Mouse (Mus musculus) cerebellum, adult 9-10 months (tissue): ENCODE measurements around the gene Mprip.
"Not testable (repeated sequence)": the region's sequence is repeated elsewhere in the genome, so short reads cannot be mapped to it uniquely, and the experiment has no call there.

Source experiments
- DNase-seq: peaks from one replicate; pipeline ENCODE4 v3.0.0; 2022

Mprip gene

DNA sequence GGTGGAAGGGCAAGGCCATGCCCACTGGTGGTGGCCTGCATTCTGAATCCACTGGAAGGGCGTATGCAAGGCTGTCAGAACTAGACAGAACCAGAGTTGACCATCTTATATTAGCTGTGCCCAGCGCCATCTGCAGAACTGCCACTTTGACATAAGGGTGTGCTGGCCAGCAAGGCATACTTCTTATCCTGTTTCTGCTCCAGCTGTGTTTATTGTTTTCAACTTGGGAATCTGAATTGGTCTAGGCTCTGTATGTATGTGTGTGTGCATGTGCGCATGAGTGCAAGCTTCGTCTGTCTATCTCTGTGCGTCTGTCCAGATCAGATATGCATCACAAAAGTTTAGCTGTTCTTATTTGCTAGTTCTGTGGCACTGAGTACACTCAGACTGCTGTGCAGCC is 58.1 kb downstream of the Mprip start:
- DNase-seq, result no peak

DNA sequence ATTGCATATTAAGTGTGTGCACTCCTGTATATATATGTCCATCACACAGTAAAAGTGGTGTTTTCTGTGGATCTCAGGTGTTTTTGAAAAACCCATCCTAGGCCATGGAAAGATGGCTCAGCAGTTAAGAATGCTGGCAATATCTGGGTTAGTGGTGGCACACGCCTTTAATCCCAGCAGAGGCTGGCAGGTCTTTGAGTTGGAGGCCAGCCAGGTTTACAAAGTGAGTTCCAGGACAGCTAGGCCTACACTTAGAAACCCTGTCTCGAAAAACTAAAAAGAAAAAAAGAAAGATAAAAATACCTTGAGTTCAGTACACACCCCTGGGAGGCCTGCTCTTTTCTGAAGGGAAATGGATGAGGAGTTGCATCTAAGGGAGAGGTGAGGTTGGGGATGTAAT is 60.3 kb downstream of the Mprip start:
- DNase-seq, result peak; percentile 57

DNA sequence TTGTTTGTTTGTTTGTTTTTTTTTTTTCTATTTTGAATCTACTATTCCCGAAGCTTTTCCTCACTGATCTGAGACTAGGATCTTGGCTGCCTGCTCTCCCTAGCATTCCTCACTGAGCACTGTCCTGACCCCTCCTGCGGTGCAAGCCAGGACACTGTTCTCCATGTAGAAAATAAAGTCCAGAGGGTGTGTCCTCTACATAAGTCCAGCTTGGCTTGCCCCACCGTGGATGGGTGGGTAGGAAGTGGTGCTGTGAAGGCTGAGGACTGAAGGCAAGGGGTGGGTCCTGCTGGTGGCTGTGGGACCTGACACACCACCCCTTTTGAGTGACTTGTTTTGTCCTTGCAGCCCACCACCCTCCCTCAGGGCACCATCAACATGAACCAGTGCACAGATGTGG is 66.1 kb downstream of the Mprip start:
- DNase-seq, result no peak

DNA sequence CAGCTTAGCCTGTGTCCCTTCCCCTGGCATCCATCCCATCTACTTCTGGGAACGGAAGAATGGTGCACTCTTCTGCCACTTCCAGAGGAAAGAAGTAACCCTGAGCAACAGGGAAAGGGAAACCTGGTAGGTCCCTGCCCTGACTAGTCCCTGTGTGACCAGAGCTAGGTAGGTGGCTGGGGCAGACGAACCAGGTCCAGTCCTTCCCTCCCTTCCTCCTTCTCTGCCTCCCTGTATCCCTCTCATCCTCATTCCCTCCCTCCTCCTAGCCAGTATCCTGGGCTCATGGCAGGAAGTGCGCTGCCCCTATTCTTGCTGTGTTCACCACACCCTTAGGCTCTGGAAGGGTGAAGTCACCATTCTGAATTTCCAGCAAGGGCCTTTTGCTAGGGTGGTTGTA is 70.7 kb downstream of the Mprip start:
- no peak for DNase-seq

DNA sequence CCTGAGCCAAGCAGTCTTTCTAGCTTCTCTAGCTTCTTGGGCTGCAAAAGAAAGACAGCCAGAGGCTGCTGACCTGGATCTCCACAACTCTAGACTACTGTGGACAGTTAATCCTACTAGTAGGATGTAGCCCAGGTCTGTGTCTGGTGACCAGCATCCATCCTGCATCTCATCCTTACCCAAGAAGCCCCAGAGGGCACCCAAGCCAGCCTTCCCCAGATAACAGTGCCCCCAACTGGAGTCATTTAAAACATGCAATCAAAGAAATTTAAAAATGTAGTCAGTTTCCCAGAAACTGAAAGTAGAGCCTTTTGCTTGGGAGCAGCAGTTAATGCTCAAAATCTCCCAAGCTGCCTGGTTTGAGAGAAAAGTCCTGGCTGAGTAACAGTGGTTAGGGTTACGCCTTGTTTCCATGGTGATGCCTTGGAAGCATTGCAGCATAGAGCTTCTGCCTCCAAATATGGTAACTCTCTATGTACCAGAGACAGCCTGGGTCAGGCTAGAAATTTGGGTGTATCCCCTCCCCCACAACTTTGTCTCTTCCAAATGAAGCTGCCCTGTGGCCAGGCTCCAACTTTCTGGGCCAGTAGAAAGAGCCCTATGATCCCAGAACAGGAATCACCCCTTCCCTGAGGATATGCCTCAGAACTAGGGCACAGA is 71.4 kb downstream of the Mprip start:
- DNase-seq, result peak; percentile 50

DNA sequence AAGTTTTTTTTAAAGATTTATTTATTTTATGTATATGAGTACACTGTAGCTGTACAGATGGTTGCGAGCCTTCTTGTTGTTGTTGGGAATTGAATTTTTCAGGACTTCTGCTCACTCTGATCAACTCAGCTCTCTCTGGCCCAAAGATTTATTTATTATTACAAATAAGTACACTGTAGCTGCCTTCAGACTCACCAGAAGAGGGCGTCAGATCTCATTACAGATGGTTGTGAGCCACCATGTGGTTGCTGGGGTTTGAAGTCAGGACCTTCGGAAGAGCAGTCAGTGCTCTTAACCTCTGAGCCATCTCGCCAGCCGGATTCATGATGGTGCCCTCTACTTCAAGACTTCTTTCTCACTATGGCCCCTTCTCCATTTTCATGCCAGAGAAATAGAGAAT is 72.5 kb downstream of the Mprip start:
- DNase-seq, result not testable (repeated sequence)

DNA sequence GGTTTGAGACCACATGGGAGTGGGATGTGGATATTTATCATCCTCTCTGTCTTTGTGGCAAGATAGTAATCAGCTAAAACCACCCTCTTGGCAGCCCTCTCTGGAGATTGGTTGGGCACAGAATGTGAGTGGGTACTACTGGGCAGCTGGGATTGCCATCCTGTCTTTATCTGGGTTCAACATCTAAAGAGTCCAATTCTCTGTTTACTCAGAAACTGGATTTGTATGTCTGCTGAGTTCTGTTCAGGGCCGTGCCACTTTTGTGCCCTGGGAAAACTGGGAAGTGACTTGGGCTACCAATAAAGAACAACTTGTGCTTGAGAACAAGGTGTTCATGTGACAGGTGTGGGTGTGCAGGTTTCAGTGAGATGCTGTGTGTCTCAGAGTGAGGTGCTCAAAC is 73.2 kb downstream of the Mprip start:
- DNase-seq, result no peak

DNA sequence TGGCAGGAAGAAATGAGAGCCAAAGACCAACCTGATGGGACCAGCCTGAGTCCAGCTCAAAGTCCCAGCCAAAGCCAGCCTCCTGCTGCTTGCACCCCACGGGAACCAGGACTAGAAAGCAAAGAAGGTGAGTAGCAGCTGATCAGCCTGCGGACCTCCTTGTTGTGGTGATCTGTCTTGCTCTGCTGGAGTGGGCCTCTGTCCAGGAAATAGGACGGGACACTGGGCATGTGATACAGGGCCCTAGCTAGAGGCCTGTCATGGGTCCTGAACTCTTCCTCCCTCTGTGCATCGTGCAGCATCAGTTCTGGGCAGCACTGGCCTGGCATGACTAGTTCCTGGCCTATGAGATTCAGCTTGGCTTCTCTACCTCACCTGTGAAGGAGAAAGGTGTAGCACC is 74.8 kb downstream of the Mprip start:
- DNase-seq, result not testable (repeated sequence)

DNA sequence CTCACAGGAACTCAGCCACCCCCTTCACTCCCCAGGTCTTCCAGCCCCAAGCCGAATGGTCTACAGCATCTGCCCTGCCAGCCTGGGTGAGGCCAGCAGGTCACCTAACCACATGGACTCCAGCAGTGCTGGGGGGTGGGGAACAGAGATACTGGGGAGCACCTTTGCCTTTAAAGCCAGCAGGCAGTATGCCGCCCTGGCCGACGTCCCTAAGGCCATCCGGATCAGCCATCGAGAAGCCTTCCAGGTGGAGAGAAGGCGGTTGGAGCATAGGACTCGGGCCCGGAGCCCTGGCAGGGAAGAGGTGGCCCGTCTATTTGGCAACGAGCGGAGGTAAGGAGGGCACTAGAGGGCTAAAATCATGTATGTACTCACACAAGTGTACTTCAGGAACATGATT is 76.1 kb downstream of the Mprip start:
- DNase-seq, result peak; percentile 64

DNA sequence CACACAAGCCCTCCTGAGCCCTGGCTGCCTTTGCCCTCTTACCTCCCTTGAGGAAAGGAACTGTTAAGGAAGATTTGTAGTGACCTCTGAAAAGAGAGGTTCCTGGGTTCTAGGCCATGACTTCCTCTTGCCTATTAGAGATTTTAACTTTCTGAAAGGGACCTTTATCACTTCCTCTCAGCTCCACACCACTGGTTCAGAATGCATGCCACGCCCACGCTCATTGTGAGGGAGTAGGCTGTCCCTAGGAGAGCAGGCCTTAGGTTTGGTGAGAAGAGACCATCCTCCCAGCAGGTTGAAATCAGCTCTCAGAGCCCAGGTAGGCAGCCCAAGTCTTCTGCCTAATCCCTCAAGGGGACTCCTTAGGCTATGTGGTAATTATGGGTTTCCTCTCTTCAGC is 78.9 kb downstream of the Mprip start:
- DNase-seq, result no peak

DNA sequence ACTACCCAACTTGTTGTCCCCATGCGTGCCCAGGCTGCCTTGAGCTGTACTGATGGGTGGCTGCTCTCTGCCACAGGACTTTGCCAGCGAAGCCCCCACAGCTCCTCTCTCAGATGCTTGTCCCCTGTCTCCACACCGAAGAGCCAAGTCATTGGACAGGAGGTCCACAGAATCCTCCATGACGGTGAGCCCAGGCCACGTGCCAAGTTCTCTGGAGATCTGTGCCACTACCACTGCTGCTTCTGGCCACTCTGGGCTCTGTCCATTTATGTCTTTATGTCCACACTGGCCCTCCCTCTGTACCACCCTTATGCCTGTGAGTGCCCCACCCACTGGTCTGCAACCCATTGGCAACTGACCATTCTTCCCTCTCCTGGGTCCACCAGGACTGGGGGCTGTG is 80.8 kb downstream of the Mprip start:
- DNase-seq, result no peak

DNA sequence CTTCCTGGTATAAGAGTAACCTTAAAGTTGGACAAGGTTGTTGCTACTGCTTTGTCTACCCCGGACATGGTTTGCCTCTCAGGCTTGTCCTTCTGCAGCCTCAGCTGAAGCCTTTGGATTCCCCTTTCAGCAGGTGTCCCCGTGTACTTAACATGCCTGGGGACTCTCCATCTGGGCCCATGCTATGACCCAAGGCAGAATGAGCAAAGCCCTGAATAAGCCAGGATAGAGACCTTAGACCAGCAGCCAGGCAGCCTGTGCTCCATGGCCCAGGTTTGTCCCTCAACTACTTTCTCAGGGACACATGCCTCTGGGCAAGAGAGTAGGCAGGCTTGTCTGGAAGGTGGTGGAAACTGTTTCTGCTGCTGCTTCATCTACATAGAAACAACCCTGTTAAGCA is 82.2 kb downstream of the Mprip start:
- DNase-seq, result peak; percentile 44

DNA sequence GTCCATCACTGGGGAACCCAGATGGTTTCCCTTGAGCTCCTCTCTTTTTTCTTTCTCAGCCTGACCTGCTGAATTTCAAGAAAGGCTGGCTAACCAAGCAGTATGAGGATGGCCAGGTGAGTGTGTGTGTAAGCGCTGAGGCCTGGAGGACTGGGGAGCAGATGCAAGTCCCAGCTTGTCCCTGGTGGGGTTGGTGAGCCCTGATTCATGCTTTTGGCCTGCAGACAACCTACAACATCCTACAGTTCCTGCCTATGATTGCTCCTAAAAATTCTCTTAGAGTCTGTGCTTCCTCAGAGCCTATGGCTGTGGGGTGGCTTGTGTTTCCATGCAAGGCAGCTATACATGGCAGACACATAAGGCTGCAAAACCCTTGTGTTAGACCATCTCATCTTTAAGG is 82.6 kb downstream of the Mprip start:
- no peak for DNase-seq

DNA sequence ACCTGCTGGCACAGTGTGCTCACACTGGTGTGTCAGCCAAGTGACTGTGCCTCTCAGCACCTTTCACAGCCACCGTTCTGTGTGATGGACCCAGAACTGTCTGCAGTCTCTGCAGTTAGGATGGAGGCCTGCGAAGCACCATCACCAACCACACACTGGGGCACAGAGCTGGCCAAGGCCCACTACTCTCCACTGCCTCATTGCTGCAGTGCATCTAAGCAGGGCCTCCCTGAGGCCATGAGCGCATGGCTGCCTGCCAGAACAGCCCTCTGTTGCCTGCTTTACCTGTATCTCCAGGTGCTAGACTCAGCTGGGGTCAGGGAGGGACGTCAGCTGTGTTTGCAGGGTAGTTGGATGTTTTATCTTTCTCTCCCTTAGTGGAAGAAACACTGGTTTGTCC is 83.3 kb downstream of the Mprip start:
- no peak for DNase-seq

DNA sequence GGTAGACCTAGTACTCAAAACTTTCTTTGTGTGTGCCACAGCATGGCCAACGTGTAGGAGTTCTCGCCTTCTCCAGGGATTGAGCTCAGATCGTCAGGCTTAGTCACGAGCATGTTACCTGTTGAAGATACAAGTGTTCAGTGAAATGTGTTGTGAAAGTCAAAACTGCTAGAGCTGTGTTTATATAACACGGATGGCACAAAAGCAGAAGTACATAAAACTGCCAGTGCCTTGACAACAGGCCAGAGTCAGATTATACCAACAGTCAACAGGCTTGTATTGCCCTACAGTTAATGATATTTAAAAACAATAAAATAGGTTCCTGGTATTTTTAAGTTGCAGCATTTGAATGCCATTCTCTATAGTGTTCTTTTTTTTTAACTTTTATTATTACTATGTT is 84.7 kb downstream of the Mprip start:
- DNase-seq, result no peak

DNA sequence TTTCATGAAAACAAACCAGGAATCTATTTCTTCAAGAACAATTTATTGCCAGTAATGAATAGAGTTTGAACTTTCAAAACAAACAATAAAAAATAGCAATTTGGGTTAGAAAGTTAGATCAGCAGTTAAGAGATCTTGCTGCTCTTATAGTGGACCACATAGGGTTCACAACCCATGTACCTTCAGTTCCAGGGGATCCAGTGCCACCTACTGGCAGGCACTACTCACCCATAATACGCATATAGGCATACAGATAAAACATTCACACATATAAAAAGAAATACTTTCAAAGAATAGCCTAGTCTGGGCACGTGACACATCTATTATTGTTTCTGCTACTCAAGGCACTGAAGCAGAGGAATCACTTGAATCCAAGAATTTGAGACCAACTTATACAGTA is 85.5 kb downstream of the Mprip start:
- peak; percentile 50 for DNase-seq

DNA sequence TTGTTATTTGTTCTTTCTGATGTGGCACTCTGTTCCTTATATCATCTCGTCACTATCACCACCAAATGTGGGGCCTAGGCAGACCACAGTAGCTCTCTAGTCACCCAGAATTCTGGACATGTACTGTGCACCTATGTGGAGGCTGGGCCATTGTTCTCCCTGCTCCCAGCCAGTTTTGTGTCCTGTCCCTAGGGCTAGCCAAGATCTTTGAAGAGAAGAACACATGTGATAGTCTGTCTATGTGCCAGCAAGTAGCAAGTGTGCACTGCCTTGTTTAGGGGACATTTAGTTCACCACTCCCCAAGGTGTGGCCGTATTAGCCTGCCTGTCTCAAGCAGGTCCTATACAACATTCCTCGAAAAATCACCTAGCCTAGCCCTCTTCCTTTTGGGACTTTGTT is 87.9 kb downstream of the Mprip start:
- no peak for DNase-seq

DNA sequence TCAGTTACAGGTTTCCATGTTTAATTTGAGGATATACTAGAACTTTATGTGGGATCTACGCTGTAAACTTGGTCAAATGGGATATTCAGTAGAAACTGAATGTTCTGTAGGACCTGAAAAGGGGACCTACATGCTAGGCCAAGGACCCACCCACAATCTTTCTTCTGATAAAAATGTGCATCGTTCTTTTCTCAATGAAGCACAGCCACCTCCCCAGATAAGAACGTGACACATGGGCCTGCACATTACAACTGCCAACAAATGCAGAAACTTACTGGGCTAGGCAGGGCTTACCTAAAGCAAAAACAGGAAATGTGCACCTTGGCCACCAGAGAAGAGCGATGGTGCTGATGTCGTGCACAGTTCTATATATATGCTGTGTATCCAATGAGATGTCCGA is 93.4 kb downstream of the Mprip start:
- no peak for DNase-seq

DNA sequence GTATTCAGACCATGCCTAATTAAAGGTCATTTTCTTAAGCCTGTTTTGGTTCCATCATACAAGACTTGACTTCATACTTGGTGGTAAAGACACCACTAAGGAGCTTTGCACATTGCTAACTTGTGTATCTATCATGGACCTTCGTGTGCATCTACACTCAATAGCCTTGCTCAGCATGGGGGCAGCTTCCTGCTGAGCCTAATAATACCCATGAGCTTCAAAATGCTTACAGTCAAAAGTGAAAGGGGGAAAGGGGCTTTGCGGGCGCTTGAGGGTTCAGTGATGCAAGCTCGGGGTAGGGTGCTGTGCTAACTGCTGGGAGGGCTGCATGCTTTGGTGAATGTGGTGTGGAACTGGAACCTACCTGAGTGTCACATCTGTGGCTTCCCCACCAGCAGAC is 95.2 kb downstream of the Mprip start:
- no peak for DNase-seq

DNA sequence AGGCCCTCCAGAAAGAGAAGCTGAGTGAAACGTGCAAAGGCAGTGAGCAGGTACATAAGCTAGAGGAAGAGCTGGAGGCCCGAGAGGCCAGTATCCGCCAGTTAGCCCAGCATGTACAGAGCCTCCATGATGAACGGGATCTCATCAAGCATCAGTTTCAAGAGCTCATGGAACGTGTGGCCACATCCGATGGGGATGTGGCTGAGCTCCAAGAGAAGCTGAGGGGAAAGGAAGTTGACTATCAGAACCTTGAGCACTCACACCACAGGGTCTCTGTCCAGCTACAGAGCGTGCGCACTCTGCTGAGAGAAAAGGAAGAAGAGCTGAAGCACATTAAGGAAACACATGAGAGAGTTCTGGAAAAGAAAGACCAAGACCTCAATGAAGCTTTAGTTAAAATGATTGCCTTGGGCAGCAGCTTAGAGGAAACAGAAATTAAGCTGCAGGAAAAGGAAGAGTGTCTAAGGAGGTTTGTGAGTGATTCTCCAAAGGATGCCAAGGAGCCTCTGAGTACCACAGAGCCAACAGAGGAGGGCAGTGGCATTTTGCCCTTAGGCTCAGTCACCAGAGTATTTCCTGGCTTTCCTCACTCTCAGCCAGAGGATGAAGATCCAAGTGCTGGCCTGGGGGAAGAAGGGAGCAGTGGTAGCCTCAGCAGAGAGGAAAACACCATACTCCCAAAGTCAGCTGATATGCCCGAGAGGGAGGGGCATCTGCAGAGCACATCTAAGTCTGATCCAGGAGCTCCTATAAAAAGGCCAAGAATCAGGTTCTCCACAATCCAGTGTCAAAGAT is 97.3 kb downstream of the Mprip start:
- DNase-seq, result peak; percentile 71

DNA sequence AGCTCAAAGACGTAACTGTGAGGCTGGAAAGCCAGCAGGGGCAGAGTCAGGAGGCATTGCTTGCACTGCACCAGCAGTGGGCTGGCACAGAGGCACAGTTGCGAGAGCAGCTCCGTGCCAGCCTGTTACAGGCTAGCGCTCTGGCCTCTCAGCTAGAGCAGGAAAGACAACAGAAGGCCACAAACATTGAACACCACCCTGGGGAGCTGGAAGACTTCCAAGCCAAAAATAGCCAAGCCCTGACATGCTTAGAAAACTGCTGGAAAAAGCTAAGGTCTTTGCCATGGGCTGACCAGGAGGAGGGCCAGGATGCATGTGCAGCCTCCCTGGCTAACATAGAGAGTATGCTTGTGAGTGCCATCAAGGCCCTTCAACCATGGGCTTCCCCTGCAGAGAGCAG is 98.1 kb downstream of the Mprip start:
- peak; percentile 96 for DNase-seq

DNA sequence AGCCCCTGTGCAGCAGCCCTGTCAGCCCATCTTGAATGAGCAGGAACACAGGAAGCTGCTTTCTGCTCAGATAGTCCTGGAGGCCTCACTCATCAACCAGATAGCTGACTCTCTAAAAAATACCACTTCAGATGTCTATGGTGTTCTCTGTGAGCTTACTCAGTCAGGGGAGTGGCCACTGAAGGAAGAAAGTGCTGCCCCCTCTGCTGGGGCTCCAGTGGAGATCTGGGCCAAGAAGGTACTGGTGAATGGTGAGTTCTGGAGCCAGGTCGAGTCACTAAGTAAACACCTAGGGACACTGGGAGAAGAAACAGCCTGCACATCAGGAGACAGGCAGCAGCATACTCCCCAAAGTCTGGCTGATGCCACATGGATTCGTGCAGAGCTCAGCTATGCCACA is 98.5 kb downstream of the Mprip start:
- DNase-seq, result no peak

DNA sequence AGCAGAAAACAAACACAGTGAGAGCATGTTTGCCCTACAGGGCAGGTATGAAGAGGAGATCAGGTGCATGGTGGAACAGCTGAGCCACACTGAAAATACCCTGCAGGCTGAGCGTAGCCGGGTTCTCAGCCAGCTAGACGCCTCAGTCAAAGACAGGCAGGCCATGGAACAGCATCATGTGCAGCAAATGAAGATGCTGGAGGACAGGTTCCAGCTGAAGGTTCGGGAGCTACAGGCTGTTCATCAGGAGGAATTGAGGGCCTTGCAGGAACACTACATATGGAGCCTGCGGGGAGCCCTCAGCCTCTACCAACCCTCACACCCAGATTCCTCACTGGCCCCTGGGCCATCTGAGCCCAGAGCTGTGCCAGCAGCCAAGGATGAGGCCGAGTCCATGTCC is 99.7 kb downstream of the Mprip start:
- DNase-seq, result peak; percentile 70

DNA sequence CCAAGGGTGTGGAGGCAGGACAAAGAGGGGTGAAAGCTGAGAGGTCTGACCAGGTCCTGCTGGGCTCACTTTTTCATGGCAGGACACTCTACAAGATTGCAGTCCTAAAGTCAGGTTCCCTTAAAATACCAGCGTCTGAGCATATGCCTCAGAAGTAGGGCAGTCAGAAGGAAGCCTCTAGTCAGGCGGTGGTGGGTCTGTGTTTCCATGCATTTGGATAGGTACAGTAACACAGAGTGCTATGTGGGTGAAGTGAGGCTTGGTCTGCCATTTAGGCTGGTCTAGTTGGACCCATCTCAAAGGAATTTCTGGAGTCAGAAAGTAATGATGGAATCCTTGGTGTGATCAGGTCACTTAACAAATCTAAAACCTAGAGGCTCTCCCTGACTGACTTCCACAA is 108.2 kb downstream of the Mprip start:
- DNase-seq, result no peak

DNA sequence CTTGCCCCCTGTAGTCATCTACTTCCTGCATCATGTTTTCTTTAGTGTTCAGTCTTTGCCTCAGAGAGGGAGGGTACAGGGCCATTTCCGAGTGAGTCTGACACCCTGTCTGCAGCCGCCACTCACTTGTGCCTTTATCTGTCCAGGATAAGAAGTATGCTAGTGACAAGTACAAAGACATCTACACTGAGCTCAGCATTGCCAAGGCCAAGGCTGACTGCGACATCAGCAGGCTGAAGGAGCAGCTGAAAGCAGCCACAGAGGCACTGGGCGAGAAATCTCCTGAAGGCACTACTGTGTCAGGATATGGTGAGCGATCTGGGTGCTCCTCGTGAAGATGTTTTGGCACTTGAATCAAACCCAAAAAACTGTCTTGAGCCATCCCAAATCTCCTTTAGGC is 108.6 kb downstream of the Mprip start:
- DNase-seq, result no peak
